Mouse (Mus musculus) left cerebral cortex, postnatal 14 days (tissue): ENCODE measurements around the gene Adm. TPM values are rescaled to one million over a fixed set of nuclear protein-coding genes. Genes with fewer than 3 reads are reported as not detected.

Source experiments
- DNase-seq, 2 experiments: peaks; one replicate each; pipeline ENCODE4 v3.0.0; 2021 to 2022; ENCODE audit warnings: low spot score in 2 of 2, mixed read lengths in 1 of 2
- intact Hi-C: fragments of 180-260 bp; cut with DNase I; formaldehyde crosslinking; loops from one replicate; pipeline ENCODE4 v1.15.1; 2025
- total RNA-seq, 2 experiments: library from RNA; stranded (reverse); gene quantifications; 2 replicates each; pipeline ENCODE4 v1.2.3; 2021

Gene Adm
- total RNA-seq, 2 experiments from 2014 or later = 2.1 to 3.9 TPM

- no peak for DNase-seq
- intact Hi-C loops = no loop called here
These were observed 21.1 kb downstream of the Adm start for GRCm38 (mm10) chr7:110648455-110649085.

- no peak for DNase-seq
- intact Hi-C loops = no loop called here
These were observed 21.9 kb downstream of the Adm start for GRCm38 (mm10) chr7:110649133-110649987.

DNA sequence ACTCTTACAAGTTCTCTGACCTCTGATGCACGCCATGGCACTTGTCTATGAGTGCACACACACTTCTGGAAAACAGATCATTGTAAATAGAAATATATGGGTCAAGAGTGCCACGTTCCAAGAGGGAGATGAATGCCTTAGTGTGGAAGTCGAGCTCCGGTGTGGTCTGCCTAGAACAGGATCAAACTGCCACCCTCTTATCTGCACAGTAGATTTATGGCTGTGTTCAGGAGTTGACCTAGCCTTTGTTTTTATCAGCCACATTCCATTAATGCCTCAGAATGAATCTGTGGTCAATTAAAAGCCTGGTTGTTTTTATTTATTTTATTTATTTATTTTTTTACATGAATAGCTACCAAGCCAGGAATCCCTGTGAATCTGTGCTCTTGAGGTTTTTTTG lies 23.0 kb downstream of the Adm start:
- intact Hi-C loops = no loop called here
- DNase-seq = no peak

DNA sequence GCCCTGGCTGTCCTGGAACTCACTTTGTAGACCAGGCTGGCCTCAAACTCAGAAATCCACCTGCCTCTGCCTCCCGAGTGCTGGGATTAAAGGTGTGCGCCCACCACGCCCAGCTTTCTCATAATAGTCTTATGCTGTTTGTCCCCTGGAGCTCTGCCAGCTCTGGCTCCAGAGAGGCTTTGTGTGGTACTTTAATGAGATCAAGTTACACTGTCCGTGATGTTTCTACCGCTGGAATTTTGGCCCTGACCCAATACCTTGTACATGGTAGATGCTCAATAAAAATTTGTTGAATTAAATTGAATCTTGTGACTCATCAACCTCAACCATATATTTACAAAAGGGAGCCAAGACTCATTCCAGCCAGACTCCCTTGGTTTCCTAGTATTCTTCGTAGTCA lies 23.6 kb downstream of the Adm start:
- intact Hi-C loops = no loop called here
- no peak for DNase-seq

DNA sequence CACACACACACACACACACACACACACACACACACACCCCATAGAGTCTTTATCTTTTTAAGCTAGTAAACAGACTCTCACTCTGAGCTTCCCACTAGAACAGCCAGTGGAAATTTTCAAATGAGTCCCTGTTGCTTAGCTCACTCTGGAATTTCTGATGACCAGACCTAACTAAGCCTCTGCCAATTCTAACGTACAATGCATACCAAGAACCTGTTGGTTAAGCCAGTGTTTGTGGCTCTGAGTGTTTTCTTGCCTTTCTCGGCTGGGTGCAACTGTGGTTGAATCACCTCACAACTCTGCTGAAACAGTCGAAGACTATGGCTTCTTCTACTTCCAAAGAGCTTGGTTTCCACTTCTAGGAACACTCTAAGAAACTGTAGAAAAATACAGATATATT lies 27.8 kb downstream of the Adm start:
- DNase-seq = no peak
- intact Hi-C loops = no loop called here

- intact Hi-C loops = no loop called here
These were observed 28.5 kb downstream of the Adm start for GRCm38 (mm10) chr7:110655966-110656365.

GRCm38 (mm10) chr7:110658378-110658928 lies 31.0 kb downstream of the Adm start:
- no peak for DNase-seq
- intact Hi-C loops = no loop called here

More at GRCm38 (mm10) chr7:110655966-110656365, 28.5 kb downstream of the Adm start:
- DNase-seq = no peak

- intact Hi-C loops = no loop called here
- no peak for DNase-seq
These were observed 39.1 kb downstream of the Adm start for GRCm38 (mm10) chr7:110666537-110666936.

- DNase-seq = peak in 1 of 2 experiments; percentile 19
- intact Hi-C loops = no loop called here
These were observed 40.8 kb downstream of the Adm start for GRCm38 (mm10) chr7:110668247-110668646.

GRCm38 (mm10) chr7:110668756-110669155 lies 41.3 kb downstream of the Adm start:
- intact Hi-C loops = no loop called here

GRCm38 (mm10) chr7:110671121-110671680 lies 43.7 kb downstream of the Adm start:
- intact Hi-C loops = no loop called here
- no peak for DNase-seq

More at GRCm38 (mm10) chr7:110668756-110669155, 41.3 kb downstream of the Adm start:
- DNase-seq = no peak

Other genes starting within 250 kb of the Adm start
- 10 to 100 TPM; 60.2 to 65.5 TPM for gene Sbf2, start 12.7 kb upstream of the Adm start, total RNA-seq
- 10 to 100 TPM; 23.6 to 28.2 TPM for gene Ampd3, start 140.5 kb downstream of the Adm start, total RNA-seq
- gene Rnf141, start 216.8 kb downstream of the Adm start, total RNA-seq = 10 to 100 TPM; 73.5 to 77.7 TPM
- 1 to 10 TPM; 1.7 to 4.3 TPM for gene Lyve1, start 235.6 kb downstream of the Adm start, total RNA-seq